Mouse (Mus musculus) small intestine, adult 2 months (tissue): ENCODE results near the gene Nckap5.

Source experiments
- CTCF ChIP-seq: fragments of 200-500 bp; IDR thresholded peaks from 2 replicates; pipeline ENCODE4 v1.5.1; 2012; ENCODE audit warnings: low read depth, mild to moderate bottlenecking, control low read depth, inconsistent platforms, low read length, moderate library complexity, mixed read lengths; ENCODE audit not compliant: insufficient replicate concordance, insufficient read length; ENCODE audit errors: extremely low read depth
- POLR2A ChIP-seq: fragments of 200-500 bp; IDR thresholded peaks from 2 replicates; pipeline ENCODE4 v1.6.1; 2012; ENCODE audit warnings: low read depth, mild to moderate bottlenecking, control low read depth, inconsistent platforms, low read length, moderate library complexity

- TF ChIP-seq CTCF (no peak), POLR2A (no peak)
Observed at GRCm38 (mm10) chr1:126865591-126866086, 35.0 kb upstream of the Nckap5 start.
